Mouse (Mus musculus) heart, adult 8-10 months (tissue): Measurements from ENCODE around the gene Cux2. TPM values are rescaled to one million over a fixed set of nuclear protein-coding genes. Genes with fewer than 3 reads are reported as not detected.
A peak's percentile ranks its signal among the peaks of the same experiment; 100 is the strongest.

Experiments
- DNase-seq: peaks from one replicate; pipeline ENCODE4 v3.0.0; 2022; ENCODE audit warnings: low spot score
- total RNA-seq, 4 experiments: library from RNA; stranded (reverse); gene quantifications; 2 replicates each; pipeline ENCODE4 v1.2.4; 2022

Cux2 gene
- total RNA-seq, 4 experiments from 2014 or later: 16.1 to 21.3 (median 20.0) TPM

GRCm38 (mm10) chr5:122059060-122060017 is 9.4 kb upstream of the Cux2 start:
- DNase-seq: peak; percentile 37

DNA sequence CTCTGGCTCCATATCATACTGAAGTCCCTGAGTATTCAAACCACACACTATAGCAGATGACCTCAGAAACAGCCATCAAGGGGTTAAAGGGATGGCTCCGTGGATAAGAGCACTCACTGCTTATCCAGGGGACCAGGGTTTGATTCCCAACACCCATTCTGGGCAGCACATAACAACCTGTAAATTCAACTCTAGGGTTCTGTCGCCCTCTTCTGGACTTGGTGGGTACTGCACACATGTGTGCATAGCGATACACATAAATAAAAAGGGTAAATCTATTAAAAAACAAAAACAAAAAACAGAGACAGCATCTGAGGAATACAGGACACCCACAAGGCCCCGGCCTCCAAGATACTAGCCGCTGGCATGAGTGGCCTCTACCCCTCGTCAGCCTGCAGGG is 7.7 kb upstream of the Cux2 start:
- no peak for DNase-seq

DNA sequence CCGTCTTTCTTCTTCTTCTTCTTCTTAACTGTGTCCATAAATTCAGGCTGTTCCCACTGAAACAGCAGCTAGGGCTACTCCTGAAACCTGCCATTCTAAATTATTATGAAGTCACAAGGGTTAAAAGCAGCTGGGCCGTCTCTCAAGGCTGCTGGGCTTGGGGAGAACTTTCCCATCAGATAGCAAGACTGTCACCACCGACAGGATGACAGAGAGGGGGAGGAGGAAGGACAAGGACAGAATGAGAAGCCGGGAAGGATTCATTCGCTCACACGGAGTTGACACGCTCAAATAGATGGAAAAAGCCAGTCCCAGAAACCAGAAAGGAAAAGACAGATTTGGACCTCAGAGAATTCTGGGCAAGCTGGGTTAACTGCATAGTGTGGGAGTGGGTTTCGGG is 6.7 kb upstream of the Cux2 start:
- DNase-seq: no peak

- DNase-seq: peak; percentile 48
These were observed 4.4 kb upstream of the Cux2 start for GRCm38 (mm10) chr5:122054130-122054843.

GRCm38 (mm10) chr5:122053587-122053986 is 3.7 kb upstream of the Cux2 start:
- no peak for DNase-seq

DNA sequence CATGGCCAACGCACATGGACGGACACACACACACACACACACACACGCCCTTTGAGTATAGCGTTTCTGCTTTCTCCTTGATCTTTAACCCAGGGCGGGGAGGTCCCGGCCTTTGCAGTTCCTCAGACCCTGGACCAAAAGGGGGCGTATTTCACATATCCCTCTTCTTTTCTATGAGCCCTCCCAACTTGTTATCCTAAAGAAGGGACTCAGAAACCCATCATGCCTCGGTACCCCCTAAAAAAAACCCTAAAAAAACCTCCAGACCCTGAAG is 867 bp upstream of the Cux2 start:
- DNase-seq: no peak

- DNase-seq: no peak
These were observed 262 bp downstream of the Cux2 start for GRCm38 (mm10) chr5:122049664-122050016.

DNA sequence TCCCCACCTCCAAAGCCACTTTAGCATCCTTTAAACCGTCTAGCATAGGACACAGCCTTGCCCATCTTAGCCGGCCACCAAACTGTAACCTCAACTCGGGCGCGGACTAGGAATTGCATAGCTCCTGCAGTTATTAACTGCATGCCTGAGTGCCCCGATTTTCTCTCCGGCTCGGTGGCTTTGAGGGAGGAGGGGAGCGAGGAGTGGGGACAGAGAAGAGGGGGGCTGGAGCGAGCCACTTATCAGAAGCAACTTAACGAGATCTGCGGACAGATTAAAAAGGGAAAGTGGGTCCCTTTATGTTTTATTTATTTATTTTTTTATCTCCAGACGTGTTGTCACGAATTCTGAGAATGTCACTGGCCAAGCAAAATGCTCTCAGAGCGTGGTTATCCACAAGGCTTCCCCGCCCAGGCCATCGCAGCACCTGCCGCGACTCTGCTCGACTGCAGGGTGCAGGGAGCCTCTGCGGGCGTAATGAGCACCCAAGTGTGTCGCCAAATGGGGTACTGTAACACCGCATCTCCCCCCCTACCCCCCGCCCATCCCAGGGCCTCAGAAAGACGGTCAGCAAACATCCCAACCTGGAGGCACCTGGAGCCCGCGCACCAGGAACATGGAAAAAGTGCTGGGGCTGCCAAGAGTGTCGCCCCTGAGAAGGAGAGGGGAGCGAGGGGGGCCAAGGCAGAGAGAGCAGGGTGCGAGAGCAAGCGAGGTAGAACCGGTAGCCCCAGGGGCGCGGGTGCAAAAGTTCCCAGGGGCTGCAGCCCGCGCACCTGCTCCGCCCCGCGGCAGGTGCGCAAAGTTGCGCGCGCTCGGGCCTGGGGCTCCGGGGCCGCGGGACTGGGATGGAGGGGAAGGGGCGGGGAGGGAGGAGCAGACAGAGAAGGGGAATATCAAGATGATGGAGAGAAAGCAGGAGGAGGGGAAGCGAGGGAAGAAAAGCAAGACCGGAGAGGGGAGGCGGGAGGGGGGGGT is 927 bp downstream of the Cux2 start:
- no peak for DNase-seq

GRCm38 (mm10) chr5:122048252-122048651 is 1.6 kb downstream of the Cux2 start:
- no peak for DNase-seq

GRCm38 (mm10) chr5:122047791-122048190 is 2.1 kb downstream of the Cux2 start:
- no peak for DNase-seq

- no peak for DNase-seq
These were observed 6.3 kb downstream of the Cux2 start for GRCm38 (mm10) chr5:122043567-122043966.

- no peak for DNase-seq
These were observed 14.6 kb downstream of the Cux2 start for GRCm38 (mm10) chr5:122035278-122035677.

DNA sequence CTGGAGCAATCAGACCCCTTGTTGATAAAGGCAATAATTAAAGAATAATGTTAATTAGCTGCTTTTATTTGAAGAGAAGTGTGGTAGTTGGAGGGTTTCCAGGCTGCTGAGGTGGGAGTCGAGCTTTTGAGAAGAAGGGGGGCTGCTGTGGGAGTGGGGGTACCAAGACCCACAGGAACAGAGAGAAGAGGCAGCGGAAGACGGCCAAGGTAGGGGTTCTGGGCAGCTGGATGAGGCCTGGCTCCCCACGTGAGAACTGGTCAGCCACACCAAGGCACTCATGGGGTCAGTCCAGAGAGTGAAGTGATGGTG is 16.8 kb downstream of the Cux2 start:
- no peak for DNase-seq

GRCm38 (mm10) chr5:122032471-122033166 is 17.3 kb downstream of the Cux2 start:
- no peak for DNase-seq

DNA sequence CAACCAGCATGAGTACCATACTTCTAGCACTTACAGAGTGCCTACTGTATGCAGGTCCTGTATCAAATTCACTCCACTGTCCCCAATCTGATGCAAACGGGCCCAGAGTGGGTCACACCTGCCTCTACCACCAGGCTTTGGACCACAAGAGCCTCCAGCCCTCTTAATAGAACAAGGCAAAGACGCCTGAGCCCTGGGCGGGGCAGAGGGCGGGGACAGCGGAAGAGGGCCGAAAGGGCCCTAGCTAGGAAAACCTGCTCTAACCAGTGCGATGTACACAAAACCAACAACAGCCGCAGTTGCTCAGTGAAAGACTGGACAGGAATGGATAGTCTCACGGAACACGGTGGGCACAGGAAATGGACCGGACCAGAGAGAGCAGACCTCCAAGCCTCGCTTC is 18.8 kb downstream of the Cux2 start:
- DNase-seq: no peak

DNA sequence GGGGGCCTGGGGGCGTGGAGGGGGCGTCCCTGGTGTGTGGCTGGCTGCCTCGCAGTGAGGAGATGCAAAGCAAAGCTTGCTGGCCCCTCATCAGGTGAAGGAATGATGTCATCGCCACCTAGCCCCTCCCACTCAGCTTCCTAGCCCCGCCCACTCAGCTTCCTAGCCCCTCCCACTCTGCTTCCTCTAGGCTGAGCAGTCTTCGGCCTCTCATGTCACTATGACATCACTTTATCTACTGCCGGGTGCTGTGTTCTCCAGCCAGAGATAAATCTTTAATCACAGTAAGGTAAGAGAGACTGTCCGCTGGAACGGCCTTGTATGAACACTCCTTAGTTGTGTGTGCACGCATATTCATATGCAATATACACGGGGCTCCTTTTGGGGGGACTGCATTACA is 19.3 kb downstream of the Cux2 start:
- DNase-seq: no peak

GRCm38 (mm10) chr5:122026771-122027170 is 23.1 kb downstream of the Cux2 start:
- DNase-seq: no peak

- no peak for DNase-seq
These were observed 23.6 kb downstream of the Cux2 start for GRCm38 (mm10) chr5:122026284-122026683.

DNA sequence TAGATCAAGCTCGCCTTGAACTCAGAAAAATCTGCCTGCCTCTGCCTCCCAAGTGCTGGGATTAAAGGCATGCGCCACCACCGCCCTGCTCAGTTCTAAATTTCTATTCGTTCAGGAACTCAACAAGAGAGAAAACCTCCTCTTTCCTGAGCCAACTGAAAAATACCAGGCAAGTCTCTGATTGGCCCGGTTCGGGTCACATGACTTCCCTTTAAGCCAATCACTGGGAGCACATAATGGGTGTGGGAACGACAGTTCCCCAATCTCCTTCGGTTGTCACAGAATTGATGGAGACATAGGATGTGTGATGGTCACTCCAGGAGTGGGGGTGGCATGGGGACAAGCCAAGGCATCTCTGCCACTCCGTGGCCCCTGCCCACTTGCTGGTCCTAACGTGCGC is 24.8 kb downstream of the Cux2 start:
- no peak for DNase-seq

DNA sequence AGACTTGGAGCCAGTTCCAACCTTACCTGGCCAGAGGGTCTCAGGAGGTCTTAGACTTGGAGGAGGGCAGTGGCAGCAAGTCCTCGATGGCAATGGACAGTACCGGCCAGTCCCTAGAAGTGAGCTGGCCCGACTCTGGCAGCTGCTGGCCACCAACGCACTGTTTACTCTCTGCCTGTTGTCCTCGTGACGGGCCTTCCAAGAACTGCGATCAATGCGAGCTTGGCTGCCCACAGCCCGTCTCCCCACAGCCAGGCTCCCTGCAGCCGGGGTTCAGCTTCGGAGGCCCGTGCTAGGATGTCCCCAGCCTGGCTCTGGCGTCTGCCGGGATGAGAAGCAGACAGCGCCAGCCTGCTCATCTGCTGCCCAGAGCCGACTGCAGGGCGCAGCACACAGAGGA is 30.6 kb downstream of the Cux2 start:
- no peak for DNase-seq

DNA sequence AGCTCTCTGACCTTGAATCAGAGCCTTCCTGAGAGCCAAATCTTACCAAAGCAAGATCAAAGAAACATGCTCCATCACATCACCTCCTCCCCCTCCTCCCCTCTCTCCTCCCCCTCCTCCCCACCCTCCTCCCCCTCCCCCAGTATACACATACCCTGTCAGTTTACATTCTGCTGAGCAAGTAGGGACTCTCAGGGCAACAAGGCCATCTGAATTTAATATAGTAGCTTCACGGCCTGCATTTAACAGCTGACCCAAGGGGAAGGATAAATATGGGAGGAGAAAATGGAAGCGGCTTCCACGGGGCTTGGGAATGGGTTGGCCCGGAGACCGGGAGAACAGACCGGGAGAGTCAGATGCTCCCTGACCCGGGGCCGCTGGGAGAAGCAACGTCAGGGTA is 32.1 kb downstream of the Cux2 start:
- no peak for DNase-seq

- DNase-seq: no peak
These were observed 32.6 kb downstream of the Cux2 start for GRCm38 (mm10) chr5:122017269-122017668.
